Mouse (Mus musculus): ENCODE data around the gene Tmem221. TPM values are rescaled to one million over a fixed set of nuclear protein-coding genes. Genes with fewer than 3 reads are reported as not detected.
"Not testable (repeated sequence)": the region's sequence is repeated elsewhere in the genome, so short reads cannot be mapped to it uniquely, and the experiment has no call there.

The Tmem221 gene
- total RNA-seq, 2 experiments from 2014 or later, result not detected

DNA sequence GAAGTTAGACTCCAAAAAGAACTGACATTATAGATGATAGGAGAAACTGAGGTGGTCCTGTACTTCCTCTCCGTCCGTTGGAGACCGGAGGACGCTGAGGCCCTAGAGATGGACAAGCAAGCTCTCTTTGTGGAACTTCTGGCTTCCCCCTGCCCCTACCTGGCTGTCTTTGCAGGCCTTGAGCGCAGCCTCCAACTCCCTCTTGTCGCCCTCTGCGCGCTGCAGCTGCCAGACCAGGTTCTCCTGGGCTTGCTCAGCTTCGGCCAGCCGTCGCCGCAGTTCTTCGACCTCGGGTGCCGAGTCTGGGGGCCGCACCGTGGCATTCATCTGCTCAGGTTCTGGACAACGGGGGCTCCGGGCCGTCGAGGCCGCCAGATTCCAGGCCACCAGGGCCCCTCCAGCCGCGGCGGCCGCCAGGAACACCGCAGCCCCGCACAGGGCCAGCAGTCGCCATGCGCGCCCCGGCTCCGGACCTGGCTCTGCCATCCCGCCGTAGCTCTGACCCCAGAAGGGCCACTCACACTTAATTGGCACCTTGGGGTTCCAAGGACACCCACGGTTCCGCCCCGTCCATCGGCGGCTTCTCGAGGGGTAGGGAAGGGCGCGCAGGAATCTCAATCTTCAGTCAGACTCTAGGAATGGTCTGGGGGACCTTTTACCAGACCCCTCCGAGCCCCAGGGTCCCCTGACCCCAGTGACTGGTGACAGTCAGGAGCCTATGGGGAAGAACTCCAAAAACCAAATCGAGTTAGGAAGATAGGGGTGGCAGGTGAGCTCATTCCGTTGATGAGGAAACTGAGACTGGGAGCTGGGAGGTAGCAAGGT is 33.2 kb downstream of the Tmem221 start, which contains the start of gene Ccdc194:
Gene Ccdc194 (minus strand): TSS at position 486 of the 825 bp plus-strand sequence.
- intact Hi-C loops (cut with DNase I), result no loop called here
- DNase-seq (ENCODE audit: low spot score in 2 of 2), result no peak

DNA sequence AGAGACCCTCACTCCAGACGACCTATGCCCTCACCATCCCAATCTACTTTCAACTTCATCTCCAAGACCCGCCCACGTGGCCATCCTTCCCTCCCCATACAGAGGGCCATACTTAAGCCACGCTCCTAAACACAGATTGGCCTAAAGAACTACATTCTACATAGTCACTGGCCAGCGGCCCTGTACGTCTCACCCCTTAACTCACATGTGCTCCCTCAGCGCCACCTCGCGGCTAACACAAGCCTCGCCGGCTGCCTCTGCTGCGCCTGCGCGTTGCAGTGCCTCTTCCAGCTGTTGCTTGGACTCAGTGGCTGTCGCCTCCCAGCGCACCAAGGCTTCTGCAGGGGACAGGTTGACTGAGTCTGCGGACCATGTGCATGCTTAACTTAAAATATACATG is 37.0 kb downstream of the Tmem221 start:
- DNase-seq (ENCODE audit: low spot score in 2 of 2), result peak; percentile 86 to 87
- intact Hi-C loops (cut with DNase I), result loop anchor here (2.0 kb wide), 2 partner anchors 27 to 81 kb away; no protein-coding TSS in a partner anchor

DNA sequence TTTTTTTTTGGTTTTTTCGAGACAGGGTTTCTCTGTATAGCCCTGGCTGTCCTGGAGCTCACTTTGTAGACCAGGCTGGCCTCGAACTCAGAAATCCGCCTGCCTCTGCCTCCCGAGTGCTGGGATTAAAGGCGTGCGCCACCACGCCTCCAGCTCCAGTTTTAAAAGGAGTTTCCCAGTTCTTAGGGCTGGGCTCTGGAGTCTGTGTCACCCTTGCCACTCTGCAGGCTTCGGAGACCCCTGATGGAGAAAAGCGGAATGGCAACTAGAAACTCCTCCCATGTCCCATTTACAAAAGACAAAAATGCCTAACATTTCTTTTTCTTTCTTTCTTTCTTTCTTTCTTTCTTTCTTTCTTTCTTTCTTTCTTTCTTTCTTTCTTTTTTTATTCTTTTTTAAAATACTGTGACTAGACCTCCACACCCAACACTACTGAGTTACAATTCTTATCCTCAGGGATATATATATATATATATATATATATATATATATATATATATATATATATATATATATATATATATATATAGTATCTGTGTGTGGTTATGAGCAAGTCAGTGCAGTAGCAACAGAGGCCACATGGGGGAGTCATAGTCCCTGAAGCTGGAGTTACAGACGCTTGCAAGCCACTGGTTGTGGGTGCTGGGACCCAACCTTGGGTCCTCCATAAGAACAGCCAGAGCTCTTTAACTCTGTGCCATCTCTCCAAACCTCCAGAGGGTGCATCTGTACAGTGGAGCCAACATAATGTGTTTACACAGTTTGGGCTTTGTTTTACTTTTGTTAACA is 39.4 kb downstream of the Tmem221 start:
- intact Hi-C loops (cut with DNase I); DNase-seq (ENCODE audit: low spot score in 2 of 2): not testable (repeated sequence)

DNA sequence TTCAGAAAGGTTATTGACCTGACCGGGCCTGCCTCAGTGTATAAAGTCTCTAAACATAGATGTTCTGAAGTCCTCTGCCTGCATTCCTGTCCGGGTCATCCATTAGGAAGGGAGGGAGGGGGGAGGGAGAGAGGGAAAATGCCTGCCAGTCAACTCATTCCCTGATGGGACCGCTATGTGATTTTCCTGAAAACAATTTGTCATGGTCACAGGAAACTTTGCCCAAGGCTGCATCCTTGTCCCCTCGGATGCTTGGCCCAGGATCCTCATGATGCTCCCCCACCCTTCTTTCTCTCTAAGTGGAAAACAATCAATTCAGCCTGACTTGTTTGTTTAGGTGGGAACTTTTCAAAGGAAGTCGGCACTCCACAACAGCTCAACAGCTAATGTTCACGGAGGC is 41.9 kb downstream of the Tmem221 start:
- no peak for DNase-seq (ENCODE audit: low spot score in 2 of 2)
- intact Hi-C loops (cut with DNase I), result no loop called here

DNA sequence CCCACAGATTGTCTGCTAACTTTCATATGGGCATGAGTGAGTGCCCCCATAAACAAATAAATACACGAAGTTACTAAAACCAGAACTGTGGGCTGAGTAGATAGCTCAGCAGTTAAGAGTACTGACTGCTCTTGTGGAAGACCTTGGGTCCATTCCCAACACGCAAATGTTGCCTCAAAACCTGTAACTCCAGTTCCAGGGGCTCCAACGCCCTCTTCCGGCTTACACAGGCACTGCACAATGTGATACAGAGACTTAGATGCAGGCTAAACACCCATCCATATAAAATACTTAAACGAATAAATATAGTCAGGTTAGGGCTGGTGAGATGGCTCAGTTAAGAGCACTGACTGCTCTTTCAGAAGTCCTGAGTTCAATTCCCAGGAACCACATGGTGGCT is 43.6 kb downstream of the Tmem221 start:
- DNase-seq (ENCODE audit: low spot score in 2 of 2), result no peak
- intact Hi-C loops (cut with DNase I), result no loop called here

DNA sequence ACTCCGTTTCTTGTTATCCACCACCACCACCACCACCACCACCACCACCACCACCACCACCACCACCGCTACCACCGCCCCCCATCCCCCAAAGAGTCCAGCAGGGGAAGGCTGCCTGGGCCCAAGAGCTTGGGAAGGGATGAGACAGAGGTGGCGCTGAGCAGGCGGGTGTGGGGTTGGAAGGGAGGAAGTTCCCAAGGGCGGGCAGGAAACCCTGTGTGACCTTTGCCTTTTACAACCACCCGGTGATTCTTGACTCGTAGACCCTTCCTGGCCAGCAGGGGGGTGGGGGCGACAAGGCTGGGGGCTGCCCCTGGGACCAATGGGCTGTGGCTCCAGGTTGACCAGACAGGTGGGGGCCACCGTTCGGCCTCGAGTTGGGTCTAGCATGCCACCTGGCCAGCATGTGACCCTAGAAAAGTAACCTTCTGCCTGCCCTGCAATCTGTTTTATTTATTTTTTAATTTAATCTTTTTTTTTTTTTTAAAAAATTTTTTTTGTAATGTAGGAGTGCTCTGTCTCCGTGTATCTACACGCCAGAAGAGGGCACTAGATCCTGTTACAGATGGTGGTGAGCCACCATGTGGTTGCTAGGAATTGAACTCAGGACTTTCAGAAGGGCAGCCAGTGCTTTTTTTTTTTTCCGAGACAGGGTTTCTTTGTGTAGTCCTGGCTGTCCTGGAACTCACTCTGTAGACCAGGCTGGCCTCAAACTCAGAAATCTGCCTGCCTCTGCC is 45.5 kb downstream of the Tmem221 start:
- intact Hi-C loops (cut with DNase I), result no loop called here
- DNase-seq (ENCODE audit: low spot score in 2 of 2), result no peak

DNA sequence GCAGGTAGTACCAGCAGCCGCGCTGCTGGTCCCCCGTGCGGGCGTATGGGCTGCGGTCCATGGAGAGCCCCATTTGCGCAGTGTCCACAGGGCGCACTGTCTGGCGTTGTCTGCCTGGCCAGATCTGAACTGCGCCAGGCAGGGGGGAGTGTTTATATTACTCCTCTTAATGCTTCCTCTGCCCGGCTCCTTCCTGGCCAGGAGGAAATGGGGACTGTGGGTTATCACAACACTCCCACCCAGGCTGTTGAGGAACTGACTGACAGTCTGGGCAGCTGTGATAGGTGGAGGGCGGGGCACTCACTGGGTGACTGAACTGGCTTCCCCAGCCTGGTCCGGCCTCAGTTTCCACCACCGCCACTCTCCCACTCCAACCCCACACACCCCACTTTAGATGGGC is 47.0 kb downstream of the Tmem221 start, which contains the start of gene Plvap:
Gene Plvap (minus strand): TSS at position 109 of the 400 bp plus-strand sequence.
- DNase-seq (ENCODE audit: low spot score in 2 of 2), result no peak
- intact Hi-C loops (cut with DNase I), result no loop called here

DNA sequence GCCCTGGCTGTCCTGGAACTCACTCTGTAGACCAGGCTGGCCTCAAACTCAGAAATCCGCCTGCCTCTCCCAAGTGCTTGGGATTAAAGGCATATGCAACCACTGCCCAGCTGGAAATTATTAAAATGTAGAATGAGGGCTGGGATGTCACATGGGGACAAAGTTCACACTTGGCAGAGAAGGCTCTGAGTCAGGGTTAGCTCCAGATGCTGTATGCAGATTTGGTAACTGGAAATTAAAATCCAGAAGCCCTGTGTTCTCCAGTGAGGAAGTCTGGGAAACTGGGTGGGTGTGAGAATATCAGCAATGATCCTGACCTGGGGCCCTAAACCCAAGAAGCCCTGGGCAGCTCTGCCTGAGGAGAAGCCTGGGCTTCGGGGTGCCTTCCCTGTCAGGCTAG is 49.4 kb downstream of the Tmem221 start:
- no peak for DNase-seq (ENCODE audit: low spot score in 2 of 2)

DNA sequence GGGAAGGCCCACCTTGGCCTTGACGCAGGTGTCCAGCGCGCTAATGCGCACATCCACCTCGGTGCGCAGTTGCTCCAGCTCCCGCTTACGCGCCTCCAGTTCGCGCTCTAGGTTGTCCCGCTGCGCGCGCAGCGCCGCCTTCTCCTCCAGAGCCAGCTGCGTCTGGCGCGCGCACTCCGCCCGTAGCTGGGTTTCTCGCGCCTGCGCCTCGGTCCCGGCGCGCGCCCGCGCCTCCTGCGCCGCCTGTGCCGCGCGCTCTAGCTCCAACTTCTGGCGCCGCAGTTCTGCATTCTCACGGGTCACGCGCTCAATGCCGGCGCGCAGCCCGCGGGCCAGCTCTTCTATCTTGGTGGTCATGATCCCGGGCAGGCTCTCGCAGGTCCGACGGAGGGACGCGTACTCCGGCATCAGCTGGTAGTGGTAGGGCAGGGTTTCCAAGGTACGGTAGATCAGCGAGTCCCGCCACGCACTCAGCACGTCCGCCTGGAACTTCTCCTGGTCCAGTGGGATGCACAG is 51.0 kb downstream of the Tmem221 start:
- intact Hi-C loops (cut with DNase I), result loop anchor here (1.0 kb wide), 1 partner anchor 19 kb away; the partner anchor contains the start of gene Gtpbp3
- DNase-seq (ENCODE audit: low spot score in 2 of 2), result peak; percentile 80 to 86

More for the DNA sequence above, 49.4 kb downstream of the Tmem221 start:
- intact Hi-C loops (cut with DNase I), result no loop called here

DNA sequence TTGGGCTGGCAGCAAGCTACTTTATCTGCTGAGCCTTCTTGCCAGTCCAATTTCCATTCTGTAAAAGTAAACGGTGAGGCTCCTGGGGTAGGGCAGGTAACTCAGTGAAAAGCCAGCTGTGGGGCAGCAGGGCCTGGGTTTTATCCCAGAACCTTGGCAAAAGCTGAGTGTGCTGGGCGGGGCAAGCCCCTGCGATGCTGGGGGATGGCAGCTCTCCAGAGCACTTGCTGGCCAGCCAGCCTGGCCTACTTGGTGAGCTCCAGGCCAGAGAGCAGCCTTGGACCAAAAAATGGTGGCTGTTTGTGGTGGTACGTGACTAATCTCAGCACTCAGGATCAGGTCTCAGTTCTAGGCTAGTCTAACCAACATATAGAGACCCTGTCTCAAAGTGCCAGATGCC is 52.7 kb downstream of the Tmem221 start:
- no peak for DNase-seq (ENCODE audit: low spot score in 2 of 2)
- intact Hi-C loops (cut with DNase I), result no loop called here

DNA sequence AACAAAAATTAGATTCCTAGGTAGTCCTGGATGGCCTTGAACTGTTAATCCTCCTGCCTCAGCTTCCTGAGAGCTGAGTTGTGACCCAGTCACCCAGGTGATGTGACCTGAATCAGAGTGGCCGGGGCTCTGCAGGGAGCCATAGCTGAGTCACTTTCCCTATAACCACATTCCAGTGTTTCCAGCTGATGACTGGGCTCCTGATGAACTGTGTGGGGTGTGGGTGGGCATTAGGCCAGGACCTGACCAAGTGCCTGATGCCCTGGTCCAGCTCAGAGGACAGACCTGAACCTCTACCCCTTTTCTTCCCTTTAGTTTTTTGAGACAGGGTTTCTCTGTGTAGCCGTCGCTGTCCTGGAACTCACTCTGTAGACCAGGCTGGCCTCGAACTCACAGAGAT is 53.3 kb downstream of the Tmem221 start:
- intact Hi-C loops (cut with DNase I), result no loop called here
- DNase-seq (ENCODE audit: low spot score in 2 of 2), result no peak

DNA sequence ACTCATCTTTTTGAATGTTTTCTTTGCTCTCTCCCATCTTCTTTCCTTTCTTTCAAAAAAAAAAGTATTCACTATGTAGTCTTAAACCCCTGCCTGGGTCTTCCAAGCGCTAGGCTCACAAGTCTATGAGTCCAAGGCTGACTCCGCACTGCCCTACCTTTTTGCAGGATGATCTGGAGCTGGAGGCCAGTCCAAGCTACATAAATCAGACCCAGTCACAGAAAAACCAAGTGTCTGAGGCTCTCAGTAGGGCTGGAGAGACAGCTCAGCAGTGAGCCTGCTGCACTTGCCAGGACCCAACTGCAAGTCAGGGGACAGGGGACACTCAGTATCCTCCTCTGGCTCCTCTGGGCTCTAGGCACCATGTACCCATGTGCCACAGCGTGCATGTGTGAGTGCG is 54.3 kb downstream of the Tmem221 start:
- DNase-seq (ENCODE audit: low spot score in 2 of 2), result no peak
- intact Hi-C loops (cut with DNase I), result no loop called here

Other genes starting within 250 kb of the Tmem221 start
- 100 to 1,000 TPM; 104 to 119 TPM for gene Use1, start 192.0 kb downstream of the Tmem221 start, total RNA-seq (2021)
- gene Ocel1, start 187.6 kb downstream of the Tmem221 start, total RNA-seq (2021), result 10 to 100 TPM; 15.4 to 18.1 TPM
- gene Nr2f6, start 176.9 kb downstream of the Tmem221 start, total RNA-seq (2021), result 10 to 100 TPM; 39.3 to 40.6 TPM
- gene Ushbp1, start 163.1 kb downstream of the Tmem221 start, total RNA-seq (2021), result 1 to 10 TPM; 3.4 to 4.9 TPM
- 100 to 1,000 TPM; 101 to 116 TPM for gene Babam1, start 162.0 kb downstream of the Tmem221 start, total RNA-seq (2021)
- under 1 TPM in 1 of 2 experiments, not detected in 1; 0.29 TPM for gene Ankle1, start 152.9 kb downstream of the Tmem221 start, total RNA-seq (2021)
- gene Abhd8, start 95.2 kb downstream of the Tmem221 start, total RNA-seq (2021), result 100 to 1,000 TPM; 303 to 342 TPM
- 10 to 100 TPM; 47.3 to 68.9 TPM for gene Mrpl34, start 93.9 kb downstream of the Tmem221 start, total RNA-seq (2021)
- gene Dda1, start 89.7 kb downstream of the Tmem221 start, total RNA-seq (2021), result 10 to 100 TPM; 70.7 to 78.7 TPM
- gene Ano8, start 72.9 kb downstream of the Tmem221 start, total RNA-seq (2021), result 10 to 100 TPM; 59.3 to 62.2 TPM
- gene Gtpbp3, start 70.8 kb downstream of the Tmem221 start, total RNA-seq (2021), result 10 to 100 TPM; 34.2 to 36.0 TPM
- gene Plvap, start 47.1 kb downstream of the Tmem221 start, total RNA-seq (2021), result 1 to 10 TPM; 7.4 to 9.4 TPM
- gene Ccdc194, start 33.2 kb downstream of the Tmem221 start, total RNA-seq (2021), result not detected
- 1 to 10 TPM; 3.5 to 4.8 TPM for gene Bst2, start 21.4 kb downstream of the Tmem221 start, total RNA-seq (2021)
- 10 to 100 TPM; 37.8 to 43.0 TPM for gene Mvb12a, start 15.9 kb downstream of the Tmem221 start, total RNA-seq (2021)
- gene Nxnl1, start 7.7 kb upstream of the Tmem221 start, total RNA-seq (2021), result under 1 TPM; 0.18 to 0.22 TPM
- gene Slc27a1, start 10.0 kb upstream of the Tmem221 start, total RNA-seq (2021), result 100 to 1,000 TPM in 1 of 2 experiments, 10 to 100 TPM in 1; 94.7 to 109 TPM
- gene Pgls, start 33.3 kb upstream of the Tmem221 start, total RNA-seq (2021), result 10 to 100 TPM; 31.1 to 41.6 TPM
- gene Fam129c, start 38.8 kb upstream of the Tmem221 start, total RNA-seq (2021), result 1 to 10 TPM; 3.9 to 4.0 TPM
- 10 to 100 TPM; 48.5 to 52.2 TPM for gene Colgalt1, start 52.1 kb upstream of the Tmem221 start, total RNA-seq (2021)
- gene Unc13a, start 112.9 kb upstream of the Tmem221 start, total RNA-seq (2021), result 100 to 1,000 TPM; 278 to 328 TPM
- gene Jak3, start 117.4 kb upstream of the Tmem221 start, total RNA-seq (2021), result 1 to 10 TPM; 4.0 to 5.5 TPM
- 1 to 10 TPM in 1 of 2 experiments, under 1 TPM in 1; 0.59 to 1.9 TPM for gene Insl3, start 130.3 kb upstream of the Tmem221 start, total RNA-seq (2021)
- gene B3gnt3, start 142.9 kb upstream of the Tmem221 start, total RNA-seq (2021), result under 1 TPM; 0.52 to 0.75 TPM
- 100 to 1,000 TPM; 156 to 193 TPM for gene Fcho1, start 166.8 kb upstream of the Tmem221 start, total RNA-seq (2021)